Comparison of ENCODE assay signal across 1 mouse cellular context in the genomic region with DNA sequence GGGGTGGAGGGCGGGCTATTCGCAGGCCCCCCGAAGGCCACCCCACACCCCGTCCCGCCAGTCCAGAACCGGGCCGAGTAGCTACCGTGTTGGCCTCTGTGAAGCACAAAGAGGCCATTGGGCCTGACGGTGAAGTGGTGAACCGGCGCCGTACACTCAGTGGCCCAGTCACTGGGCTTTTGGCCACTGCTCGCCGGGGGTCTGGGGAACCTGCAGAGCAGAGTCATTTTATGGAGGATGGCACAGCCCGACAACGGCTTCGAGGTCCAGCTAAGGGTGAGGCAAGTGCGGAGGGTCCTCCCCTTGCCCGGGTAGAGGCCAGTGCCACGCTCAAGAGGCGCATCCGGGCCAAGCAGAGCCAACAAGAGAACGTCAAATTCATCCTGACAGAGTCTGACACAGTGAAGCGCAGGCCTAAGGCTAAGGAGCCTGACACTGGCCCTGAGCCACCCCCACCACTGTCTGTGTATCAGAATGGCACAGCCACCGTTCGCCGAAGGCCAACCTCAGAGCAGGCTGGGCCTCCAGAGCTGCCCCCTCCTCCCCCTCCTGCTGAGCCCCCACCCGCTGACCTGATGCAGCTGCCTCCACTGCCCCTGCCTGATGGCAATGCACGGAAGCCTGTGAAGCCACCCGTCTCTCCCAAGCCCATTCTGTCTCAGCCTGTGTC.
TF ChIP-seq lines count a peak whose summit lies in the region.

No protein-coding gene starts in this region.

TF ChIP-seq in myocyte, 11 proteins besides CTCF, POLR2A, EP300 and RAD21:
- TF ChIP-seq SRF (IDR thresholded peaks at IDR 0.05; ENCODE audit: control insufficient read depth, insufficient read length, low read depth) (no peak), POLR2AphosphoS2 (IDR thresholded peaks at IDR 0.05; ENCODE audit: insufficient read length, low read depth) (peak; percentile 6), E2F4 (IDR thresholded peaks at IDR 0.05; ENCODE audit: insufficient read depth) (no peak)
